Mouse (Mus musculus) liver, embryonic 12.5 days (tissue): ENCODE measurements around the gene Tmx1. TPM values are rescaled to one million over a fixed set of nuclear protein-coding genes. Genes with fewer than 3 reads are reported as not detected.

Source experiments
- ATAC-seq: fragments of 200-750 bp; cut with Nextera tagmentation; 2 replicates; pipeline ENCODE4 v1.8.0; 2017; ENCODE audit warnings: moderate number of reproducible peaks, mild to moderate bottlenecking, moderate library complexity
- H3K27ac ChIP-seq: fragments of 300-500 bp; sonication (generic); 2 replicates; pipeline ENCODE4 v1.5.1; 2016; ENCODE audit warnings: mild to moderate bottlenecking
- H3K27me3 ChIP-seq: fragments of 300-500 bp; sonication (generic); replicated peaks from 2 replicates; pipeline ENCODE4 v1.6.1; 2016; ENCODE audit warnings: mild to moderate bottlenecking, moderate library complexity
- H3K36me3 ChIP-seq: fragments of 300-500 bp; sonication (generic); 2 replicates; pipeline ENCODE4 v1.6.1; 2016; ENCODE audit warnings: mild to moderate bottlenecking, moderate library complexity
- H3K4me1 ChIP-seq: fragments of 300-500 bp; sonication (generic); 2 replicates; pipeline ENCODE4 v1.6.1; 2016
- H3K4me2 ChIP-seq: fragments of 300-500 bp; sonication (generic); 2 replicates; pipeline ENCODE4 v1.6.1; 2016; ENCODE audit warnings: mild to moderate bottlenecking, moderate library complexity
- H3K4me3 ChIP-seq: fragments of 300-500 bp; sonication (generic); 2 replicates; pipeline ENCODE4 v1.5.1; 2016; ENCODE audit warnings: mild to moderate bottlenecking, moderate library complexity
- H3K9ac ChIP-seq: fragments of 300-500 bp; sonication (generic); 2 replicates; pipeline ENCODE4 v1.6.1; 2016; ENCODE audit warnings: mild to moderate bottlenecking, moderate library complexity
- H3K9me3 ChIP-seq: fragments of 300-500 bp; sonication (generic); replicated peaks from 2 replicates; pipeline ENCODE4 v1.6.1; 2016; ENCODE audit warnings: mild to moderate bottlenecking, moderate library complexity
- WGBS: fragments of 180-500 bp; shearing (Covaris S2); methylation state at CpG from one replicate; pipeline ENCODE4 v1.1.7; 2016; ENCODE audit not compliant: insufficient replicate concordance; 5-methylcytosine and 5-hydroxymethylcytosine counted together
- polyA plus RNA-seq: library from polyadenylated mRNA; unstranded; fragments of >200 nt; fragmentation: Nextera tagmentation; extraction: Ambion mirVana; gene quantifications from 2 replicates; pipeline ENCODE4 v1.2.1, GENCODE M21; 2016

Gene Tmx1
- polyA plus RNA-seq, 1 experiment from 2014 or later = 134 TPM

DNA sequence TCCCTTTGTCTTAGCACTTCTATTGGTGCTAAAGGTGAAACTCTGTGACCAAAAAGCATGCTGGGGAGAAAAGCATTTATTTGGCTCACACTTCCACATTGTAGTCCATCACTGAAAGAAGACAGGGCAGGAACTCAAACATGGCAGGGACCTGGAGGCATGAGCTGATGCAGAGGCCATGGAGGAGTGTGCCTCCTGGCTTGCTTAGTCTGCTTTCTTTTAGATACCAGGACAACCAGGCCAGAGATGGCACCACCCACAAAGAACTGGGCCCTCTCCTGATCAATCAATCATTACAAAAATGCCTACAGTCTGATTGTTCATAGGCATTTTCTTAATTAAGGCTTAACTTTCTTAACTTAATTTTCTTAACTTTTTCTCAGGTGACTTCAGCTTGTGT, 2.9 kb upstream of the Tmx1 start:
- Histone ChIP-seq H3K9me3 (no peaks in the 10 kb centered on the region), H3K4me2 (no peak overlapping the region), H3K4me1 (peaks cover 43% of the 10 kb centered on the region), H3K27ac (peak overlapping the region; percentile 99), H3K27me3 (no peaks in the 10 kb centered on the region), H3K4me3 (no peak overlapping the region), H3K36me3 (peaks cover under 1% of the 10 kb centered on the region; the same call in 1 of the 2 replicates), H3K9ac (no peak overlapping the region)
- no peak for ATAC-seq

DNA sequence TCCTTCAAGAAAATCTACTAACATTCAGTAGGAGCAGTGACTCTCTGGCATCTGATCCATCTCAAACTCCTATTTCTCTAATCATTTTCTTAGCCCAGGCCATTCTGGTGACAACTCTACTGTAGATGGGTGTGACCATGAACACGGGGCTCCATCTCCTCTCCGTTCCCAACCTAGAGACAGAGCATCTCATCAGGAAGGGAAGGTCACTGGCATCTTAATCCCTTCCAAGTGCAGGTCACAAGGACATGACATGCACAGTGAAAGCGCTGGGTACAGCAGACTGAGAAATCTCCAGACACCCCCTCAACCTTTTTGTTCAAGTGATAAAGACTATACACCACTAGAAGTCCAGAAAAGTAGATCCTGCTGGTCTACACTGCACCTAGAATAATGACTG, 1.4 kb upstream of the Tmx1 start:
- Histone ChIP-seq H3K36me3 (peaks cover 13% of the 10 kb centered on the region), H3K4me2 (peak overlapping the region; percentile 86), H3K27me3 (no peaks in the 10 kb centered on the region), H3K4me1 (peaks cover 52% of the 10 kb centered on the region), H3K4me3 (peak overlapping the region; percentile 75), H3K9me3 (no peaks in the 10 kb centered on the region), H3K27ac (peak overlapping the region; percentile 99), H3K9ac (peak overlapping the region; percentile 57)
- peak; percentile 48 for ATAC-seq
- WGBS = 31% methylated on average over 3 of the region's 3 CpGs

- Histone ChIP-seq H3K4me2 (peak overlapping the region; percentile 86), H3K9ac (peak overlapping the region; percentile 91), H3K4me1 (peaks cover 52% of the 10 kb centered on the region), H3K4me3 (peak overlapping the region; percentile 75), H3K36me3 (peaks cover 19% of the 10 kb centered on the region), H3K27ac (peak overlapping the region; percentile 99), H3K27me3 (no peaks in the 10 kb centered on the region), H3K9me3 (no peaks in the 10 kb centered on the region)
- peak; percentile 78 for ATAC-seq
- WGBS = 16% methylated on average over 2 of the region's 2 CpGs
Measured at GRCm38 (mm10) chr12:70452143-70452542, 752 bp upstream of the Tmx1 start.

DNA sequence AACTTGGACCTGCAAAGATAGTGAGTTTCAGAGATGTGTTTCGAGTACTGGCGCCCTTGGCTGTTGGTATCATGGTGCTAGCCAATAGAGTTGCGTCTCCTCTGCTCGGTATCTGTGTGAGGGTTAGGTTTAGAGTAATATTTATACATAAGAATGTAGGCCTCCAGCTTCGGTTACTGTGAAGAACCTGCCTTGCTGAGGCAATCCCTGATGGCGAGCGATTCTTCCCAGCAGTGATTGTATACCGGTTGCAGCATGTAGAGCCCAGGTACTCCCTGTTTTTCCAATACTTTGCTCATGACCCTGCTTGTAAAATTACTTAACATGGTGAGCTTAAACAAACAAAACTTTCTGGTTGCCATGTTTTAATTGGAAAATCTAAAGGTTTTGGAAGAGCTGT, 2.3 kb downstream of the Tmx1 start:
- Histone ChIP-seq H3K4me2 (peak overlapping the region; percentile 86), H3K4me1 (peaks cover 51% of the 10 kb centered on the region), H3K27me3 (no peaks in the 10 kb centered on the region), H3K9me3 (no peaks in the 10 kb centered on the region), H3K27ac (no peak overlapping the region), H3K9ac (peak overlapping the region; percentile 91; the same call in 1 of the 2 replicates), H3K36me3 (peaks cover 50% of the 10 kb centered on the region), H3K4me3 (peak overlapping the region; percentile 75)
- 88% methylated on average over 8 of the region's 8 CpGs for WGBS
- ATAC-seq = no peak

DNA sequence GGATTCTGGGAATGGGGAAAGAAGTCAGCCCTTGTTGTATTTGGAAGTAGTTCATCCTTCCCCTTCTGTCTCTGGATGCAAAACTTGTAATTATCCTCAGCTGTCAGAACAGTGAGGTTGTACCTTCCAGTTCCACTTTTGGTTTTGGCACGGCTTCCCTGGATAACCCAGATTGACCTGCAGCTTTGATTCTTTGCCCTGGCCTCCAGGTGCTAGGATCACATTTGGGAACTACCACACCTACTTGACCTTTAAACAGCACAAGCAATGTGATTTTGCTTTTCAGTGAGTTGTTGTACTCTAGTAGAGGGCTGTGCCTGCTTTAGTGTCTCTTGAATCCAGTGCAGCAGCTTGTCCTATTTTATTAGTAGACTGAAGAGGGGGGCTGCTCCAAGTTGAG, 6.7 kb downstream of the Tmx1 start:
- Histone ChIP-seq H3K9ac (no peak overlapping the region), H3K27ac (no peak overlapping the region), H3K4me2 (no peak overlapping the region), H3K36me3 (peaks cover 90% of the 10 kb centered on the region), H3K9me3 (no peaks in the 10 kb centered on the region), H3K4me3 (no peak overlapping the region), H3K27me3 (no peaks in the 10 kb centered on the region), H3K4me1 (peaks cover 20% of the 10 kb centered on the region)
- WGBS = 76% methylated on average over 1 of the region's 1 CpGs
- ATAC-seq = no peak

DNA sequence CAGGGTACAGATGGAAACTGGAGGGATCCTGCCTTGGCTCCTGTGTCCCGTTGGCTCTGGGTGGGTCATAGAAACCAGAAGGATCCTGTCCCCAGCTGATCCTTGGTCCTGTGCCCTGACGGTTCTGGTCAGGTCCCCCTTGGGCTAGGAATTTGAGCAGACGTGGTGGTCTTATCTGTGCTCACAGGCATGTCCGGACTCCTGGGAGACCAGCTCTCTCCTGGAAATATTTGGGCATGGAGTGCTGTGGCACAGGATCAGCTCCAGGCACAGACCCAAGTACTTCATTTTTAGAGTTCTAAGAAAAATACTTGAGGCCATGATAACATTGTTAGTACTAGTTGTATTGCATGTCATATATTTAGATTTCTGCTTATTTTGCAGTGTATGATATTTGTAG, 11.1 kb downstream of the Tmx1 start:
- no peak overlapping the region for H3K27ac ChIP-seq
- H3K4me2 ChIP-seq = no peak overlapping the region
- no peak for ATAC-seq
- no peaks in the 10 kb centered on the region for H3K9me3 ChIP-seq
- H3K36me3 ChIP-seq = peaks cover 94% of the 10 kb centered on the region
- H3K4me1 ChIP-seq = 0 out of 2 replicates have a peak, but pooled peaks cover 6% of the 10 kb centered on the region
- 87% methylated on average over 4 of the region's 4 CpGs for WGBS
- no peak overlapping the region for H3K9ac ChIP-seq
- H3K27me3 ChIP-seq = no peaks in the 10 kb centered on the region
- H3K4me3 ChIP-seq = no peak overlapping the region

DNA sequence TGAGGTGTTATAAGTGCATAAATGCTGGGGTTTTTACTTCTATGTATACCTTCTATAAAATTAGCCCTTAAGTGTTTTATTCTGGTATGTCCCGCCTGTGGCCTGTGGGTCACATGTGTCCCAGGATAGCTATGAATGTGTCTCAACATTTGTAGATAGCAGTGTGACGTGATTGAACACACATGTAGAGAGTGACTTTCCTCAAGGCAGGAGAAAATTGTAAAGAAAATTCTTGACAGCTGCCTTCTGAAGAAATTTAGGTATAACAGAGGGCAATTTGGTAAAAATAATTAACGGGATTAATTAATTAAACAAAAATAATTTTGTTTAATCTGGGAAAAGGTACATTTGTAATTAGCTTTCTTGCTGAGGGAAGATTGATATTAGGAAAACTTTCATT, 22.4 kb downstream of the Tmx1 start:
- Histone ChIP-seq H3K4me3 (no peak overlapping the region), H3K9me3 (no peaks in the 10 kb centered on the region), H3K36me3 (no peaks in the 10 kb centered on the region), H3K4me2 (no peak overlapping the region), H3K4me1 (peaks cover 8% of the 10 kb centered on the region; the same call in 1 of the 2 replicates), H3K27me3 (no peaks in the 10 kb centered on the region), H3K9ac (no peak overlapping the region), H3K27ac (no peak overlapping the region)
- no peak for ATAC-seq
- 60% methylated on average over 3 of the region's 3 CpGs for WGBS

- no peak for ATAC-seq
- WGBS = 64% methylated on average over 16 of the region's 16 CpGs
- peak overlapping the region; percentile 37 for H3K4me2 ChIP-seq
Measured at GRCm38 (mm10) chr12:70476884-70477576, 24.1 kb downstream of the Tmx1 start.

GRCm38 (mm10) chr12:70477593-70478287, 24.8 kb downstream of the Tmx1 start:
- Histone ChIP-seq H3K27ac (no peak overlapping the region), H3K36me3 (no peaks in the 10 kb centered on the region), H3K27me3 (no peaks in the 10 kb centered on the region), H3K4me1 (peaks cover 8% of the 10 kb centered on the region; the same call in 1 of the 2 replicates), H3K4me2 (peak overlapping the region; percentile 37), H3K4me3 (no peak overlapping the region), H3K9me3 (no peaks in the 10 kb centered on the region), H3K9ac (no peak overlapping the region)
- WGBS = 67% methylated on average over 16 of the region's 16 CpGs
- ATAC-seq = peak; percentile 58; the same call in 1 of the 2 replicates

More at GRCm38 (mm10) chr12:70476884-70477576, 24.1 kb downstream of the Tmx1 start:
- H3K27me3 ChIP-seq = no peaks in the 10 kb centered on the region
- H3K9me3 ChIP-seq = no peaks in the 10 kb centered on the region
- no peak overlapping the region for H3K4me3 ChIP-seq
- H3K4me1 ChIP-seq = peaks cover 8% of the 10 kb centered on the region; the same call in 1 of the 2 replicates
- H3K9ac ChIP-seq = no peak overlapping the region
- no peak overlapping the region for H3K27ac ChIP-seq
- no peaks in the 10 kb centered on the region for H3K36me3 ChIP-seq

GRCm38 (mm10) chr12:70485956-70486355, 33.1 kb downstream of the Tmx1 start:
- Histone ChIP-seq H3K4me2 (no peak overlapping the region), H3K9me3 (no peaks in the 10 kb centered on the region), H3K9ac (no peak overlapping the region), H3K36me3 (no peaks in the 10 kb centered on the region), H3K27ac (no peak overlapping the region), H3K27me3 (no peaks in the 10 kb centered on the region), H3K4me3 (no peak overlapping the region), H3K4me1 (no peaks in the 10 kb centered on the region)
- ATAC-seq = no peak
- 73% methylated on average over 7 of the region's 7 CpGs for WGBS

GRCm38 (mm10) chr12:70486716-70487480, 34.0 kb downstream of the Tmx1 start:
- Histone ChIP-seq H3K27ac (no peak overlapping the region), H3K4me2 (no peak overlapping the region), H3K4me3 (no peak overlapping the region), H3K9ac (no peak overlapping the region), H3K4me1 (no peaks in the 10 kb centered on the region), H3K36me3 (no peaks in the 10 kb centered on the region), H3K9me3 (no peaks in the 10 kb centered on the region), H3K27me3 (no peaks in the 10 kb centered on the region)
- 51% methylated on average over 6 of the region's 6 CpGs for WGBS
- ATAC-seq = no peak

GRCm38 (mm10) chr12:70492441-70492840, 39.5 kb downstream of the Tmx1 start:
- no peaks in the 10 kb centered on the region for H3K27me3 ChIP-seq
- 81% methylated on average over 10 of the region's 10 CpGs for WGBS

More at GRCm38 (mm10) chr12:70492441-70492840, 39.5 kb downstream of the Tmx1 start:
- H3K4me1 ChIP-seq = no peaks in the 10 kb centered on the region
- no peak overlapping the region for H3K27ac ChIP-seq
- no peaks in the 10 kb centered on the region for H3K9me3 ChIP-seq
- H3K4me2 ChIP-seq = no peak overlapping the region
- no peak overlapping the region for H3K9ac ChIP-seq
- no peak overlapping the region for H3K4me3 ChIP-seq
- ATAC-seq = no peak
- H3K36me3 ChIP-seq = no peaks in the 10 kb centered on the region
